Mouse (Mus musculus): ENCODE data around the gene Pard3.

GRCm38 (mm10) chr8:127428004-127428403 lies 364.3 kb downstream of the Pard3 start:
- TF ChIP-seq CTCF (IDR thresholded peaks at IDR 0.05; ENCODE audit: low read depth) (no peak), EP300 (IDR thresholded peaks at IDR 0.05; ENCODE audit: low read depth) (no peak)
